10 mouse cellular contexts compared by ENCODE assay signal in the genomic region with DNA sequence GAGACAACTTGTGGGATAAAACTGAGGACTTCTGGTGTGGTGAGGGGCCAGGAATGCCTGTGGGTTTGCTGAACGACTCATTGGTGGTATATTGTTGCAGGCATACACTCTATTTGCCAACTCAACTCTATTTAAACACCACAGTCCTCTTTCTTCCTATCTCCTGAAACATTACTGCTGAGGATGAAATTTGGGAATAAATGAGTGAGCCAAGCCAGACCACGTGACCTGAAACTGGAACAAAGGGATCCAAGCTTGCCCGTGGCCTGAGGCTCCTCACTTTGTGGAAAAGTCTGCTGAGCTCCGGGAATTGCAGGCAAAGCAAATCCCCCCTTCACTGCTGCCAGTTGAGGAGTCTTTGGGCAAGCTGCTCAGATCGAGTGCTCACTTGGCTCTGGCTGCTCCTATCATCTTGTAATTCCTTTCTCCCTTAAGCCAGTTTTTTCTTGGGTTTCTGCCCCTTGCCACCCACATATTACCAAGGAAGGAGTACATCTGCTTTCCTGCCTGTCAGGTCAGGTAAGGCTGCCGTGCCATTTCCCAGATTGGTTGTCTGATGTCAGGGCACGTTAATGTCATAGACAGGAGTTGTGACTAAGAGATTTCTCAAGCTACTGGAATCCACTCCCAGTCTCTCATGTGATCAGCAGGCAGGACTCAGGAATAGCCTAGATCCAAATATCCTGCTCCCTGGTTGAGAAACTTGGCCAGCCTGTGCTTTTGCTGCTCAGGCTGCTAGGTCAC. TPM values are rescaled to one million over a fixed set of nuclear protein-coding genes. Genes with fewer than 3 reads are reported as not detected.
DNase-seq lines count a peak whose midpoint lies in the region; ATAC-seq and TF ChIP-seq lines count a peak whose summit lies in the region.
"Had no signal": no experiment of that assay in that cellular context is flagged by ENCODE, and none has a peak within 500 bp of the region (broad histone marks: within the 10 kb centered on the region; RNA-seq: fewer than 3 reads in every experiment).

No protein-coding gene starts in this region.

- WGBS in forebrain, postnatal 0 days, result 51% methylated on average over 7 of the region's 7 CpGs
- WGBS in forebrain, embryonic 10.5 days, result 54% methylated on average over 7 of the region's 7 CpGs

- H3K9me3 ChIP-seq in forebrain, postnatal 0 days (ENCODE audit: low read length), result no peaks in the 10 kb centered on the region
- H3K9me3 ChIP-seq in forebrain, embryonic 10.5 days, result no peaks in the 10 kb centered on the region
- H3K9me3 ChIP-seq: hindbrain, embryonic 15.5 days; neural tube, embryonic 12.5 days had no signal

- no peaks in the 10 kb centered on the region for H3K27me3 ChIP-seq in forebrain, postnatal 0 days (ENCODE audit: insufficient read depth, low read length)
- peaks cover 15% of the 10 kb centered on the region for H3K27me3 ChIP-seq in forebrain, embryonic 10.5 days (ENCODE audit: poor library complexity, severe bottlenecking)
- H3K27me3 ChIP-seq: hindbrain, embryonic 15.5 days; neural tube, embryonic 12.5 days had no signal

- no peak overlapping the region for H3K9ac ChIP-seq in forebrain, postnatal 0 days
- H3K9ac ChIP-seq: hindbrain, embryonic 15.5 days; neural tube, embryonic 12.5 days had no signal

- peak overlapping the region; percentile 35; the same call in 1 of the 2 replicates for H3K27ac ChIP-seq in forebrain, postnatal 0 days (ENCODE audit: low read depth, low read length)
- no peak overlapping the region for H3K27ac ChIP-seq in forebrain, embryonic 10.5 days
- peak overlapping the region; percentile 93 for H3K27ac ChIP-seq in embryonic fibroblast, embryonic 13.5 days (ENCODE audit: insufficient read depth, low read length)
- H3K27ac ChIP-seq: hindbrain, embryonic 15.5 days; neural tube, embryonic 12.5 days had no signal

- no peak for TF ChIP-seq CTCF in forebrain, postnatal 0 days (IDR thresholded peaks at IDR 0.05; ENCODE audit: low read depth)
- TF ChIP-seq CTCF in embryonic fibroblast, embryonic 13.5 days (IDR thresholded peaks at IDR 0.05; ENCODE audit: borderline replicate concordance, insufficient read depth, low read length), result no peak

- H3K36me3 ChIP-seq in forebrain, postnatal 0 days (ENCODE audit: insufficient read depth), result no peaks in the 10 kb centered on the region
- H3K36me3 ChIP-seq in forebrain, embryonic 10.5 days (replicated peaks), result no peaks in the 10 kb centered on the region
- H3K36me3 ChIP-seq: hindbrain, embryonic 15.5 days; neural tube, embryonic 12.5 days had no signal

- no peak overlapping the region for H3K4me3 ChIP-seq in forebrain, postnatal 0 days (ENCODE audit: low read depth, low read length)
- no peak overlapping the region for H3K4me3 ChIP-seq in forebrain, embryonic 10.5 days
- no peak overlapping the region for H3K4me3 ChIP-seq in embryonic fibroblast, embryonic 13.5 days (ENCODE audit: insufficient read depth, low read length)
- H3K4me3 ChIP-seq: hindbrain, embryonic 15.5 days; neural tube, embryonic 12.5 days had no signal

- no peak overlapping the region for H3K4me2 ChIP-seq in forebrain, postnatal 0 days (ENCODE audit: low read depth)
- H3K4me2 ChIP-seq: hindbrain, embryonic 15.5 days; neural tube, embryonic 12.5 days had no signal

- peak; percentile 32 for DNase-seq in forebrain, postnatal 0 days
- DNase-seq in forebrain, embryonic 10.5 days (ENCODE audit: extremely low spot score, low spot score), result no peak
- DNase-seq in right cerebral cortex, adult 18-20 months, result peak; percentile 19
- DNase-seq in right cerebral cortex, postnatal 14 days, result no peak
- DNase-seq in telencephalon, adult 2 months (ENCODE audit: low read depth, low spot score), result peak; percentile 35
- no peak for DNase-seq in c-Kit-positive CD71-positive TER-119-positive erythroid progenitor cells, embryonic 14.5 days (ENCODE audit: low spot score)
- no peak for DNase-seq in heart, postnatal 4 days

- H3K4me1 ChIP-seq in forebrain, postnatal 0 days (ENCODE audit: insufficient read depth), result no peaks in the 10 kb centered on the region
- no peaks in the 10 kb centered on the region for H3K4me1 ChIP-seq in forebrain, embryonic 10.5 days
- H3K4me1 ChIP-seq in embryonic fibroblast, embryonic 13.5 days (ENCODE audit: control insufficient read depth, insufficient read depth, low read length), result no peaks in the 10 kb centered on the region
- H3K4me1 ChIP-seq: hindbrain, embryonic 15.5 days; neural tube, embryonic 12.5 days had no signal

- ATAC-seq in forebrain, postnatal 0 days, result peak; percentile 65

- no peak for TF ChIP-seq POLR2A in embryonic fibroblast, embryonic 13.5 days (IDR thresholded peaks at IDR 0.05; ENCODE audit: low read depth, low read length)

RNA-seq across cellular contexts. Expression of gene Porcn, which starts 16.5 kb away (rescaled TPM):
- 37.0 and 45.8 TPM in 2 replicates for total RNA-seq in forebrain, postnatal 0 days (2014; rRNA removed)
- 39.4 and 46.6 TPM in 2 replicates for polyA plus RNA-seq in forebrain, postnatal 0 days (2015; fragmentation: Nextera tagmentation; extraction: Ambion mirVana)
- polyA plus RNA-seq in forebrain, embryonic 10.5 days (2016; fragmentation: Nextera tagmentation; extraction: Ambion mirVana), result 12.1 and 12.8 TPM in 2 replicates
- polyA plus RNA-seq in embryonic fibroblast, embryonic 13.5 days (2011; ENCODE audit: insufficient read length, low read depth, missing spikeins), result 5.3 and 8.6 TPM in 2 replicates
- 1 to 10 TPM; 2.0 to 2.7 TPM for total RNA-seq in heart, postnatal 4 days (2021)

RNA-seq across cellular contexts. Expression of gene Ftsj1, which starts 29.4 kb away (rescaled TPM):
- total RNA-seq in forebrain, postnatal 0 days (2014; rRNA removed), result 36.9 and 44.9 TPM in 2 replicates
- polyA plus RNA-seq in forebrain, postnatal 0 days (2015; fragmentation: Nextera tagmentation; extraction: Ambion mirVana), result 40.0 and 45.4 TPM in 2 replicates
- 47.9 and 48.9 TPM in 2 replicates for polyA plus RNA-seq in forebrain, embryonic 10.5 days (2016; fragmentation: Nextera tagmentation; extraction: Ambion mirVana)
- 19.8 and 23.9 TPM in 2 replicates for polyA plus RNA-seq in embryonic fibroblast, embryonic 13.5 days (2011; ENCODE audit: insufficient read length, low read depth, missing spikeins)
- total RNA-seq in heart, postnatal 4 days (2021), result 10 to 100 TPM; 14.6 to 15.6 TPM

RNA-seq across cellular contexts. Expression of gene Ebp, which starts 29.5 kb away (rescaled TPM):
- total RNA-seq in forebrain, postnatal 0 days (2014; rRNA removed), result 11.3 and 14.3 TPM in 2 replicates
- polyA plus RNA-seq in forebrain, postnatal 0 days (2015; fragmentation: Nextera tagmentation; extraction: Ambion mirVana), result 20.0 and 23.9 TPM in 2 replicates
- 27.7 and 30.9 TPM in 2 replicates for polyA plus RNA-seq in forebrain, embryonic 10.5 days (2016; fragmentation: Nextera tagmentation; extraction: Ambion mirVana)
- 35.7 and 36.0 TPM in 2 replicates for polyA plus RNA-seq in embryonic fibroblast, embryonic 13.5 days (2011; ENCODE audit: insufficient read length, low read depth, missing spikeins)
- total RNA-seq in heart, postnatal 4 days (2021), result 10 to 100 TPM; 21.0 to 23.8 TPM

RNA-seq across cellular contexts. Expression of gene Tbc1d25, which starts 46.9 kb away (rescaled TPM):
- total RNA-seq in forebrain, postnatal 0 days (2014; rRNA removed), result 16.3 and 19.3 TPM in 2 replicates
- polyA plus RNA-seq in forebrain, postnatal 0 days (2015; fragmentation: Nextera tagmentation; extraction: Ambion mirVana), result 19.4 and 22.7 TPM in 2 replicates
- 9.8 and 10.4 TPM in 2 replicates for polyA plus RNA-seq in forebrain, embryonic 10.5 days (2016; fragmentation: Nextera tagmentation; extraction: Ambion mirVana)
- polyA plus RNA-seq in embryonic fibroblast, embryonic 13.5 days (2011; ENCODE audit: insufficient read length, low read depth, missing spikeins), result 5.3 and 6.7 TPM in 2 replicates
- total RNA-seq in heart, postnatal 4 days (2021), result 1 to 10 TPM; 5.9 to 7.1 TPM

RNA-seq across cellular contexts. Expression of gene Slc38a5, which starts 48.1 kb away (rescaled TPM):
- 15.3 and 20.8 TPM in 2 replicates for total RNA-seq in forebrain, postnatal 0 days (2014; rRNA removed)
- polyA plus RNA-seq in forebrain, postnatal 0 days (2015; fragmentation: Nextera tagmentation; extraction: Ambion mirVana), result 21.5 and 25.0 TPM in 2 replicates
- polyA plus RNA-seq in forebrain, embryonic 10.5 days (2016; fragmentation: Nextera tagmentation; extraction: Ambion mirVana), result 6.0 and 7.5 TPM in 2 replicates
- polyA plus RNA-seq in embryonic fibroblast, embryonic 13.5 days (2011; ENCODE audit: insufficient read length, low read depth, missing spikeins), result not detected in 2 replicates
- total RNA-seq in heart, postnatal 4 days (2021), result 1 to 10 TPM; 2.5 to 3.2 TPM

Comparison
In these comparisons a context has a peak if more than half of its experiments do, and no peak if none do; other contexts are left out.
1. DNase-seq: peak in forebrain, postnatal 0 days (single experiment), right cerebral cortex, adult 18-20 months (single experiment) and telencephalon, adult 2 months (single experiment); none in forebrain, embryonic 10.5 days (single experiment), right cerebral cortex, postnatal 14 days (single experiment), c-Kit-positive CD71-positive TER-119-positive erythroid progenitor cells, embryonic 14.5 days (single experiment) and heart, postnatal 4 days (single experiment).